Mouse (Mus musculus) heart, adult 2 months (tissue): ENCODE data around the gene Serpinf2.
"Not testable (repeated sequence)": the region's sequence is repeated elsewhere in the genome, so short reads cannot be mapped to it uniquely, and the experiment has no call there.

Experiments used
- CTCF ChIP-seq: fragments of 200-600 bp; IDR thresholded peaks from 2 replicates; pipeline ENCODE4 v1.8.1; 2022; ENCODE audit warnings: antibody characterized with exemption, mild to moderate bottlenecking, moderate library complexity
- EP300 ChIP-seq: fragments of 200-500 bp; IDR thresholded peaks from 2 replicates; pipeline ENCODE4 v1.6.1; 2011; ENCODE audit warnings: low read depth, low read length, control low read depth; ENCODE audit not compliant: insufficient read depth
- POLR2A ChIP-seq: fragments of 200-500 bp; IDR thresholded peaks from 2 replicates; pipeline ENCODE4 v1.6.1; 2011; ENCODE audit warnings: mild to moderate bottlenecking, low read depth, low read length, control low read depth; ENCODE audit not compliant: insufficient read depth

DNA sequence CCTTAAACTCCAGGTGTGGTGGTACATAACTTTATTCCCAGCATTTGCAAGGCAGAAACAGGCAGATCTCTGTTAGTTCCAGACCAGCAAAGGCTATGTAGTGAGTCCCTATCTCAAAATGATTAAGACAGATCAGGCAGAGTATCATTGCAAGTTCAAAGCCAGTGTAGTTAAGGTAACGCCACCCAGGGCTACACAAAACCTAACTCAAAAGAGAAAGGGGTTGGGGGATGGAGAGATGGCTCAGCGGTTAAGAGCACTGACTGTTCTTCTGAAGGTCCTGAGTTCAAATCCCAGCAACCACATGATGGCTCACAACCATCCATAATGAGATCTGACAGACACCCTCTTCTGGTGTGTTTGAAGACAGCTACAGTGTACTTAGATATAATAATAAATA, 16.6 kb upstream of the Serpinf2 start:
- not testable (repeated sequence) for TF ChIP-seq CTCF, EP300, POLR2A
